ENCODE assay signal across 8 mouse cellular contexts in the genomic region with DNA sequence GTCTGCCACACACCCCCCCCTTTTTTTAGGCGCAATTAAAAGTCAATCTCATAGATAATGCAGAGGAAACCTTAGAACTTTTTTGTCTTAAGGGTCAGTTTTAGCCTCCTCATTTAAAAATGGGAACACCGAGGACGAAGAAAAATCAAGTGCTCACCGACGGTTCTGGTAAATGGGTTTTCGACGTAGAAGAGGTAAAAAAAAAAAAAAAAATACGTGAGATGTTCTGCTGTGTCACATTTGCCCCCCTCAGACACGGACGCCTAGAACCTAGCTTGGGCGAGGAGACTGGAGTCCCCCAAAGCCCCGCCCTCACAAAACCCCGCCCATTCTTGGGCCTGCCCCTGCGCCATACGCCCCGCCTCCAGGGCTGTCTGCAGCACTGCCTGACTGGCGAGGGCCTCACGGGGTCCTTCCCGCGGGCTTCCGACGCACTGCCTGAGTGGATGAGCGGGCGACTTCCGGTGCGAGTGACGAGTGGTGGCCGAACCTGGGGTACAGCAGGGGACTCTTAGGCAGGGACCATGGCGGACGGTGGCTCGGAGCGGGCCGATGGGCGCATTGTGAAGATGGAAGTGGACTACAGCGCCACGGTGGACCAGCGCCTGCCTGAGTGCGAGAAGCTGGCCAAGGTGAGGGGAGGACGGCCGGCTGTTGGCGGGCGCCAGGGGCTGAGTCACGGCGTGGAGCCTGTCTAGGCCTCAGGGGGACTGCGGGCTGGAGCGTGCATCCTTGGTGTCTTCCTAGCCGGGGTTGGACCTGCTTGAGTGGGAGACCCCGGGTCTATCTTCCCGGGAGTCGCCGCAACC. TPM values are rescaled to one million over a fixed set of nuclear protein-coding genes. Genes with fewer than 3 reads are reported as not detected.
A peak's percentile ranks its signal among the peaks of the same experiment; 100 is the strongest.
DNase-seq lines count a peak whose midpoint lies in the region; ATAC-seq and TF ChIP-seq lines count a peak whose summit lies in the region.

Gene Psmd12, plus strand, starts transcription at position 432 of the 809 bp plus-strand sequence.

- H3K27me3 ChIP-seq in embryonic facial prominence, embryonic 15.5 days = no peaks in the 10 kb centered on the region
- no peaks in the 10 kb centered on the region for H3K27me3 ChIP-seq in limb, embryonic 14.5 days (ENCODE audit: control insufficient read depth, insufficient read depth, low read length)
- no peaks in the 10 kb centered on the region for H3K27me3 ChIP-seq in midbrain, postnatal 0 days (ENCODE audit: insufficient read depth, low read length)

- no peak for TF ChIP-seq CTCF in bone marrow, adult 2 months (IDR thresholded peaks at IDR 0.05; ENCODE audit: control insufficient read depth, insufficient read depth, low read length)
- TF ChIP-seq CTCF in midbrain, postnatal 0 days (IDR thresholded peaks at IDR 0.05) = peak; percentile 46

- TF ChIP-seq POLR2A in bone marrow, adult 2 months (IDR thresholded peaks at IDR 0.05; ENCODE audit: borderline replicate concordance, control insufficient read depth, low read depth, low read length) = peak; percentile 92
- TF ChIP-seq POLR2A in limb, embryonic 14.5 days (IDR thresholded peaks at IDR 0.05; ENCODE audit: borderline replicate concordance, extremely low read depth, insufficient read depth, insufficient read length) = peak; percentile 64; the same call in 1 of the 2 replicates

- DNase-seq in 416B (ENCODE audit: low read depth) = peak; percentile 95
- peak; percentile 95 for DNase-seq in heart, adult 8-10 months (ENCODE audit: low spot score)
- peak; percentile 94 for DNase-seq in kidney, adult 9 months
- DNase-seq in limb, embryonic 14.5 days (ENCODE audit: low spot score) = peak; percentile 93
- DNase-seq in midbrain, postnatal 0 days (ENCODE audit: low spot score) = peak; percentile 96
- DNase-seq in spleen, postnatal 14 days (ENCODE audit: low spot score in 2 of 2) = peak; percentile 97 to 98

- peak; percentile 98 for ATAC-seq in embryonic facial prominence, embryonic 15.5 days (ENCODE audit: insufficient number of reproducible peaks, low FRiP score, low TSS enrichment, low read depth)
- ATAC-seq in limb, embryonic 14.5 days (ENCODE audit: low FRiP score, low read depth) = peak; percentile 97
- ATAC-seq in midbrain, postnatal 0 days (ENCODE audit: low FRiP score) = peak; percentile 98

- no peaks in the 10 kb centered on the region; the same call in 1 of the 2 replicates for H3K4me1 ChIP-seq in bone marrow, adult 2 months (ENCODE audit: control insufficient read depth, insufficient read depth, low read length)
- peaks cover 14% of the 10 kb centered on the region for H3K4me1 ChIP-seq in embryonic facial prominence, embryonic 15.5 days
- H3K4me1 ChIP-seq in limb, embryonic 14.5 days (ENCODE audit: control insufficient read depth, insufficient read depth, low read length) = peaks cover 13% of the 10 kb centered on the region
- peaks cover 11% of the 10 kb centered on the region; the same call in 1 of the 2 replicates for H3K4me1 ChIP-seq in midbrain, postnatal 0 days (ENCODE audit: insufficient read depth, low read length)

- peak within 1 kb of the TSS; percentile 91 for H3K27ac ChIP-seq in bone marrow, adult 2 months (ENCODE audit: control insufficient read depth, insufficient read depth, low read depth, low read length, poor library complexity)
- peak within 1 kb of the TSS; percentile 73 for H3K27ac ChIP-seq in embryonic facial prominence, embryonic 15.5 days (replicated peaks)
- peak within 1 kb of the TSS; percentile 73 for H3K27ac ChIP-seq in limb, embryonic 14.5 days (replicated peaks; ENCODE audit: low read depth, low read length)
- peak within 1 kb of the TSS; percentile 78 for H3K27ac ChIP-seq in midbrain, postnatal 0 days (ENCODE audit: low read depth, low read length)

- peak within 1 kb of the TSS; percentile 99 for H3K4me3 ChIP-seq in bone marrow, adult 2 months (replicated peaks; ENCODE audit: control insufficient read depth, low read depth, low read length)
- peak within 1 kb of the TSS; percentile 97 for H3K4me3 ChIP-seq in embryonic facial prominence, embryonic 15.5 days (replicated peaks)
- peak within 1 kb of the TSS; percentile 95 for H3K4me3 ChIP-seq in limb, embryonic 14.5 days (replicated peaks; ENCODE audit: low read length)
- H3K4me3 ChIP-seq in midbrain, postnatal 0 days (ENCODE audit: low read depth, low read length) = peak within 1 kb of the TSS; percentile 93

- no peaks in the 10 kb centered on the region for H3K9me3 ChIP-seq in embryonic facial prominence, embryonic 15.5 days (replicated peaks)
- no peaks in the 10 kb centered on the region for H3K9me3 ChIP-seq in limb, embryonic 14.5 days (ENCODE audit: control insufficient read depth, low read length)
- H3K9me3 ChIP-seq in midbrain, postnatal 0 days (ENCODE audit: low read length) = no peaks in the 10 kb centered on the region

- WGBS in bone marrow, adult 2 months = under 1% methylated on average over 51 of the region's 51 CpGs
- WGBS in embryonic facial prominence, embryonic 15.5 days = under 1% methylated on average over 51 of the region's 51 CpGs
- WGBS in limb, embryonic 14.5 days = 1% methylated on average over 50 of the region's 51 CpGs
- under 1% methylated on average over 51 of the region's 51 CpGs for WGBS in midbrain, postnatal 0 days

- 0 out of 2 replicates have a peak, but pooled peaks cover 1% of the 10 kb centered on the region for H3K36me3 ChIP-seq in embryonic facial prominence, embryonic 15.5 days
- H3K36me3 ChIP-seq in limb, embryonic 14.5 days (ENCODE audit: control insufficient read depth, insufficient read depth, low read length) = no peaks in the 10 kb centered on the region
- no peaks in the 10 kb centered on the region for H3K36me3 ChIP-seq in midbrain, postnatal 0 days (ENCODE audit: insufficient read depth, low read length)

- H3K4me2 ChIP-seq in embryonic facial prominence, embryonic 15.5 days (replicated peaks) = peak within 1 kb of the TSS; percentile 74
- H3K4me2 ChIP-seq in limb, embryonic 14.5 days (replicated peaks; ENCODE audit: low read depth, low read length, severe bottlenecking) = peak within 1 kb of the TSS; percentile 70
- peak within 1 kb of the TSS; percentile 82 for H3K4me2 ChIP-seq in midbrain, postnatal 0 days (ENCODE audit: low read depth, low read length, poor library complexity, severe bottlenecking)

- H3K9ac ChIP-seq in embryonic facial prominence, embryonic 15.5 days = peak within 1 kb of the TSS; percentile 96
- H3K9ac ChIP-seq in limb, embryonic 14.5 days (ENCODE audit: low read depth, low read length, severe bottlenecking) = peak within 1 kb of the TSS; percentile 97
- peak within 1 kb of the TSS; percentile 93 for H3K9ac ChIP-seq in midbrain, postnatal 0 days (replicated peaks; ENCODE audit: low read length, poor library complexity, severe bottlenecking)

RNA-seq across cellular contexts. Expression of gene Psmd12, which starts in this region (rescaled TPM):
- 34.4 and 61.0 TPM in 2 replicates for polyA plus RNA-seq in bone marrow, adult 2 months (2011; ENCODE audit: insufficient read depth, insufficient read length, low replicate concordance, missing spikeins)
- 153 and 161 TPM in 2 replicates for polyA plus RNA-seq in embryonic facial prominence, embryonic 15.5 days (2015; fragmentation: Nextera tagmentation; extraction: Ambion mirVana)
- total RNA-seq in heart, adult 8-10 months (2022) = 100 to 1,000 TPM in 1 of 4 experiments, 10 to 100 TPM in 3; 88.4 to 102 (median 91.0) TPM
- 47.2 and 70.9 TPM in 2 replicates for polyA plus RNA-seq in limb, embryonic 14.5 days (2012; rRNA removed)
- polyA plus RNA-seq in limb, embryonic 14.5 days (2014; fragmentation: Nextera tagmentation; extraction: Ambion mirVana) = 156 and 158 TPM in 2 replicates
- total RNA-seq in midbrain, postnatal 0 days (2014; rRNA removed) = 39.6 and 49.4 TPM in 2 replicates
- polyA plus RNA-seq in midbrain, postnatal 0 days (2015; fragmentation: Nextera tagmentation; extraction: Ambion mirVana) = 150 and 156 TPM in 2 replicates

Comparison
In these comparisons a context has a peak if more than half of its experiments do, and no peak if none do; other contexts are left out.
1. Peak in every context shown above with its lines: DNase-seq, ATAC-seq, H3K4me3 ChIP-seq and H3K27ac ChIP-seq.